Mouse (Mus musculus) lung, postnatal 10 days (tissue): ENCODE results near the gene Tfb1m.

Experiments used
- DNase-seq: peaks from one replicate; pipeline ENCODE4 v3.0.0; 2021

Tfb1m gene

DNA sequence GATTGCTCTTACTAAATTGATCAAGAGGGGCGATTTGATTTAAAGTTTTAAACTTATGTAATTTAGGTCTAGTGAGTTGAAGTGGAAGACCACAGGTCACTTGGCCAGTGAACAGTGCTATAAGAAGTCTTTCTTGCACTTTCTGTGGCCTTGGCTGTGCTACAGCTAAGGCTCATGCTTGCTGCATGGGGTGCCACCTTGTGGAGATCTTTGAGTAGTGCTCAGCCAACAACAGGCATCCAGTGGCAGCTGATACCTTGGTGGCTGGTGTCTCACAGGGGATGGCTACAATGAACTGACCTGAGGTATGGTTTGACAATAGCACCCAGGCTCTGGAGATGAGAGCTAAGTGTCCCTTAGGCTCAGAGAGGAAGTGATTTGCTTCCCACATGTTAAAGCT is 47.7 kb downstream of the Tfb1m start:
- DNase-seq = peak; percentile 69

DNA sequence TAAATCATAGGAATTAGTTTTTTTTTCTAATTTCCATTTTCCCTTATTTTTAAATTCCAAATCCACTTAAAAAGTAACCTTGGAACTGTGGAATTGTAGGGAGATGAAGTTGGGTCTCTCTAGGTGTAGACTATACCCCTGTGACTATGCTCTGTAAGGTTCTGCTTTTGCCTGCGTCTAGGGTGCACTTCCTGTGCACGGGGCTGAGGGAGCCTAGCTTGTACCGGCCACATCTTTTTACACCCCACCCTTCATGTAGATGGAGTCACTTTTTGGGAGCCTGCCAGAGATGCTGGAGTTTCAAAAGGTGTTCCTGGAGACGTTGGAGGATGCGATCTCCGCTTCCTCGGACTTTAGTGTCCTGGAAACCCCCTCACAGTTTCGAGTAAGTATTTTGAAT is 51.1 kb downstream of the Tfb1m start:
- DNase-seq = no peak

DNA sequence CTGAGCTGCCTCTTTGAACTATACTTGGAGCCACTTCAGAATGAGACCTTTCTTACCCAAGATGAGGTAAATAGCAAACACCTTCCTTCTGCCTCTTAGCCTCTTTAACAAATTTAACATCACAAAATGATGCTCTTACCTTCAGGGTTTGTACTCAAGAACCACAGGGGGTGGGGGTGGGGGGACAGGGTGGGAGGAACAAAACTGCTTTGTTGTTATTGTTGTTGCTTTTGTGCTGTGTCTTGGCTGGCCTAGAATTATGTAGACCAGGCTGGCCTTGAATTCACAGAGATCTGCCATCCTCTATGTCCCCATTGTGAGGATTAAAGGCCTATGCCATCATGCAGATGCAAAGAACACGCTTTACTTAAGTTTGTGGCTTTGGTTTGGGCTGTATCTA is 51.9 kb downstream of the Tfb1m start:
- no peak for DNase-seq

DNA sequence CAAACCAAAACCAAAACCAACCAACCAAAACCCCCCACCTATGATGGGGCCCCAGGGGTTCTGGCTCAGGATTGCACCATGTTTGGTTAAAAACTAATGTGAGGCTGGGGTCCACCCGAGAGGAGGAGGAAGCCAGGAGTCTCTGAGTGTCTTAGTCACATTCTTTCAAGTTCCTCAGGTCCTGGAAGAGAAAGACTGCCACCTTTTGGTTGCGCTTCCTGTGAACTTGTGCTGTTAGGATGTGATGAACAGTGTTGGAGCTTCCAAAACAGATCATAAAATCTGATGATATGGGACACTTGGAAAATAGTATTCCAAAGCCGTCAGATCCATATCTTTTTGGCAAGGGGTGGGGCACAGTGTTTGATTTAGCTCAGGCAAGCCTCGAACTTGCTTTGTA is 56.6 kb downstream of the Tfb1m start:
- no peak for DNase-seq

DNA sequence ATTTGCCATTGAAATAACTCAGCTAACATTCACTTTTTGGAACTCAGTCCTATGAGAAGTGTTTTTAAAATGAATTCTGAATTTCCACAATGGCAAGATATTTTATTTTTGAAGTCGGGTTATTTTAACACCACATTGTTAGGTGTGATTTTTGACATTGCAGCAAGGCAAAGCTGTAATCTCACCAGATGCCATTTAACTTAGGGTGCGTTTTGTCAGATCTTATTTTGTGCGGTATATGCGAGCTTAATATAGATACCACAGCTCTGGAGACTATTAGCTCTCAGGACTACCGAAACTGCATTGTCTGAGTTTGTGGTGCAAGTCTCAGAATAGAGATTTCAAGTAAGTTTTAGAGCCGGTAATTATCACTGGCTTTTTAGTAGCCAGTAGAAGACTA is 57.5 kb downstream of the Tfb1m start:
- no peak for DNase-seq

DNA sequence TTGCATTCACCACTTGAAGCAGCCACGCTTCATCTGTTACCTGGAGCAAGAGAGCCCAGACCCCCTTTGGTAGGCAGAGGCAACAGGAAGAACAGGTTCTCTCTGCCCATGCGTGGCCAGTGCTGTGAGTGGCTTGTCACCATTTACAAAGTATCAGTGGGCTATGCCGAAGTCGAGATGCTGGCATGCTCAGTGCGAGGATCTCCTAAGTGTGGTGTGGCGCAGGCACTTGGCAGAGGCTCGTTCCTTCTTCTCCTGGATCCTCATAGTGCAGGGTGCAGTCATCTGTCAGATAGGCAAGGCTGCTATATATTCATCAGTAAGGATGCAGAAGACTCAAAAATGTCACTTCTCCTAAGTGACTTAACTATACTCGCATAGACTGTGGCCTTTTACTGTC is 58.1 kb downstream of the Tfb1m start:
- DNase-seq = no peak

DNA sequence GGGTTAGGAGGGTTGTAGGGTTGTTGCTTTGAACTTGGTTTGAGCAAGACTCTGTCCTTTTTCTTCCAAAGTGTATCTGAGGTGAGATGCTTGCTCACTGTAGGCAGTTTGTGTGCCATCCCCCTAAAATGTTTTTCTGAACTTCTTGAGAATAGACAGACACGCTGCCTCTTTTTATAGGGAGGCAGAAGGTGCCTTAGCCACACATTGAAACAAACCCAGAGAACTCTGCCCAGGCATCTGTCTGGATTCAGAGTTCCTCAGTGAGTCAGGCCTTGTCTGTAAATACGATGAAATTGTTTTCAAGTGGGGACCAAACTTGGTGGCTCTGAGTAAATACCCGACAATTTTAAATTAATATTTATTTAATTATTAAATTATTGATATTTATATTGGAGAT is 59.0 kb downstream of the Tfb1m start:
- DNase-seq = no peak

DNA sequence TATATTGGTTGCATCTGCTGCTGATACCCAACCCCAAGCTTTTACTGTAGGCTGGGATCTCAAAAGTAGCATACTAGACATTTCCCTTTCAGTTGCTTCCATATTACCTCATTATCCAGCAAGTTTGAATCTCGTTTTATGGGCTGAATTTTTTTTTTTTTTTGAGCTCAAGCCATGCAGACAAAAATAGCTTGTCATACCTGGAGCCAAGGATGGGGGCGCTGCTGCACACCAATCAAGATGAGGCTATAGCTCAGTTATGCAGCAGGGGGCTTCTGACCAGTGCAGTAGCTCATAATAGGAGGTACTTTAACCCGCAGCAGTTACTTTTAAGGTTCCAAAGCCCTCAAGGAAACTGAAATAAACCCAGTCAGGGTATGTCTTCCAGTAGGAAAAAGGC is 59.5 kb downstream of the Tfb1m start:
- DNase-seq = peak; percentile 67

DNA sequence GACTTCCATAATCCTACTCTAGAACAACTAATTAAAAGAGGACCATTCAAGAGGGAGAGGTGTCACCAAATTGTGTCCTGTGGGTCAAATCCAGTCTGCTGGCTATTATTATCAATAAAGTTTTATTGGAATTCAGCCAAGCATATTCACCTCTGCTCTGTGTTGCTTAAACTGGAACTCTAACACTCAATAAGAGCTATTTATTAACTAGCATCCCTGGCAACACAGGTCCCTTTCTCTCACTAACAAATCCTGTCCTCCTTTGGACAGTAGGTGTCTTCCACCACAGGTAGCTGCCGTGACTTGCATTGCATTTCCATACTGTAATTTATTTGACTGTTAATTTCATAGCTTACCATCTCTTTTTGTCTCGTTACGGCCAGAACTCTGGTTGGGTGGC is 61.5 kb downstream of the Tfb1m start:
- DNase-seq = no peak

DNA sequence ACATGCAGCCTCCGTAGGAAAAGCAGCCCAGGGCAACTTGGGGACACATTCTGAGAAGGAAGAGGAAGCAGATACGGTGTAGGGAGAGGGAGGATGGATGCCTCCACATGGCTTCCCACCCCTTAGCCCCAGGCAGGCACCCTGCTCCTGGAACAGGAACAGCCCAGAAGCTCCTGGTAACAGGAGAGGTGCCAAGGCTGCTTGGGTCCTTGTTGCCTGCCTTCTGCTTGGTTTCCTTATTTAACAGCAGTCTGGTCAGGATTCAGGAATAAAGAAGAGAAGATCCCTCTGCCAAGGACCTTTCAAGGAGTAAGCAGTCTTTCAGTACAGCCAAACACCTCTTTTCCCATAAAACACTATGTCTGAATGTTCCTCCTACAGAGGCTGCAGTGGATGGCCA is 62.0 kb downstream of the Tfb1m start:
- DNase-seq = no peak

DNA sequence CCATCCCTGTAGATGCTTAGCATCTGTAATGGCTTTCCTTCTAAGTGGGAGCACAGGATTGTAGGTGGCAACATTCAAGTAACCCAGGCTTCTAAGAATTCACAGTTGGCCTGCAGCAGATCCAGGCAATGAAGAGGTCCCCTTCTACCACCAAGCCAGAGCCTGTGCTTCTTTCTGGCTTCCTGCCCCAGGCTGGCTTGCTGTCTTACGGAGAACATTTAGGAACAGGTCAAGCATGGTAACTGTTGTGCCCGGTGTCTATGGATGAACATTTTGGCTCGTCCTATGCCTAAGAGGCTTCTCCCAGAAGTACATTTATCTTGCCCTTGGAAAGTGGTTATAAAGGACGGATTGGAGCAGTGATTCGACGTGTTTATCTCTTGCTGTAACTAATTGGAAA is 65.9 kb downstream of the Tfb1m start:
- no peak for DNase-seq

DNA sequence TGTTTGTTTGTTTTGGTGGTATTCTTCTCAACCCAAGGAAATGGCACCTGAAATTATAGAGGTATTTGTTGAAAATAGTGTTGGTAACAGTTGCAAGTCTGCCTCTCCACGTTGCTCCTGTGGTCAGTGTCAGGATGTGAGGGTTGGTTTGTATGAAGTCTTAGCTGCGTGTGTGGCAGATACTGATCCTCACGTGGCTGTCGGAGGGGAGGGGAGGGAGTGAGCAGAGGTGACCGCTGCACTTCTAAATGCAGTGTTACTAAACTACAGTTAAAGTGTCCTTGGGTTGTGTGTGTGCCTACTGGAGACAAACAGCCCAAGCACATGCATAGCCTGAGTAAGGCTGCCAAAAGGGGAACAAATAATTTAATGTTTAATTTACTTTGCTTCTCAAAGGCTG is 66.5 kb downstream of the Tfb1m start:
- no peak for DNase-seq

DNA sequence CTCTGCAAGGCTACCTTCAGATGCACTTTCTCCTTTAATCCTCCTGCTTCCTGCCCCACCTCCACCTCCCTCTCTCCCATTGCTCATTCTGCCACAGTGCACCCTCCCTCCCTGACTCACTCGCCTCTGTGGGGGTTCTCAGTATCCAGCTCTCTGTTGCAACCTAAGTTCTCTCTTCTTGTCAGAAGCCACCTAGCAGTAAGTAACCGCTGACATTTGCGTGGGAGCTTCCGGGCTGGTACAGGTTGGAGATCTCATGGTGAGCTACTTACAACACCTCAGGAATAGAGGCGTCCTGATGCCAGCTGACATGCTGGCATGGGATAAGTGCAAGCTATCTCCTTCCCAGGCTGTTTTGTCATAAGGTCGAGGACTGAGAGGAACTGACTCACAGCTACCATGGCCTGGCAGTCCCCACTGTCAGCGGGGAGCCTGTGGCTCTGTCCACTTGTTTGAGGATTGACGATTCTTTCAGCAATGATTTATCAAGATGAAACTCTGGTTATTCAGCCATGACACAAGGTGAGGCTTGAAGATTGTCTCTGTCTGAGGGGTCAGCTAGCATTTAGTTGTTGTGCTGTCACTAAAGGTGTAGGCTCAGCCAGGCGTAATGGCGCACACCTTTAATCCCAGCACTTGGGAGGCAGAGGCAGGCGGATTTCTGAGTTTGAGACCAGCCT is 67.2 kb downstream of the Tfb1m start:
- DNase-seq = no peak

DNA sequence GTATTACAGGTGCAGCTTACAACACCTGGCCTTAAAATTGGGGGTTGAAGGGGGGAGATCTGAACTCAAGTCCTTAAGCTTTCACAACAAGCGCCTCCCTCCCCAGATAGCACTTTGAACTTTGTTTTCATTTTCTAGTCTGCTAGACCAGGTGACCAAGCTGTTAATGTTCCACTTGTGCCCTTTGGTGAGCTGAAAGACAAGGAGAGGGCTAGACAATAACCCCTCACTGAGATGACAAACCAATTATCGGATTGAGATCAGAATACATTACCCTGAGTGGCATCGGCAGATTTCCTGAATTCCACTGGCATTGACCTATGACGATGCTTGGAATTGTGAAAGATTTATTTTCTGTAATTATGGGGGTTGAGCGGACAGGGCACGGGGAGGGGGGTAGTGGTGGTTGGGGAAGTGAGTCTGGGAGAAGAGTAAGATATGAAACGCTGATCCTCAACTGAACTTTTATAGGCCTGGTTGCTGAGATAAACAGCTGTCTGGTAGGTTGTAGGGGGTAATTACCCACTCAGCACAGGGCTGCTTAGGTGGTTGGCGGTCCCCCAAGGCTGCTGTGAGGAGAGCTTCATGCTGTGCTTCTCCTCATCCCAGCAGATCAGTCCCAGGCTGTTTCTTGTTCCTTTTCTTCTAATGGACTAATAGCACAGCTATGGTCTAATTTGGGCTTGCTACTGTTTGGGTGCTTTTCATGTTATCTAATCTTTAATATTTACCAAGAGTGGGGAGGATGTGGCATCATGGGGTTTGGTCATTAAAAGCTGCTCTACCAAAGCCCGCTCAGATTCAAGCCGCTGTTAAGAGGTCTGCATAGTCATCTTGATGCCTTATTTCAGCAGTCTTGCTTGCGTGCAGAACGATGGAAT is 69.6 kb downstream of the Tfb1m start:
- no peak for DNase-seq

DNA sequence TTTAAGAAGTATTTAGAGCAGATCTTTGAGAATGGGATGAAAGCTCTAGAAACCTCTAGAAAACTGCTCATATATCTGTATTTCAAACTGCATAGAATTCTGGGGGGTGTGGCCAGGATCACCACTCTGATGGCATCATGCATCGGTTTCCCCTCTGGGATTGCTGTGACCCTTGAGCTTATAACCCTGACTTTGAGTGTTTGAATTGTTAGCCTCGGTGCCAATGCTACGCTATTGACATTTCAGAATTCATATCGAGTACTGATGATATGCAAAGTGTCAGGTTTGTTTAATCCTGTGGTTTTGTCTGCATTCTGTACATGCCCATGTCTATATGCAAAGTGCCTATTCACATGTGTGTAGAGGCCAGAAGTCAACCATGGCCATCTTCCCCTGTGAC is 70.4 kb downstream of the Tfb1m start:
- no peak for DNase-seq

DNA sequence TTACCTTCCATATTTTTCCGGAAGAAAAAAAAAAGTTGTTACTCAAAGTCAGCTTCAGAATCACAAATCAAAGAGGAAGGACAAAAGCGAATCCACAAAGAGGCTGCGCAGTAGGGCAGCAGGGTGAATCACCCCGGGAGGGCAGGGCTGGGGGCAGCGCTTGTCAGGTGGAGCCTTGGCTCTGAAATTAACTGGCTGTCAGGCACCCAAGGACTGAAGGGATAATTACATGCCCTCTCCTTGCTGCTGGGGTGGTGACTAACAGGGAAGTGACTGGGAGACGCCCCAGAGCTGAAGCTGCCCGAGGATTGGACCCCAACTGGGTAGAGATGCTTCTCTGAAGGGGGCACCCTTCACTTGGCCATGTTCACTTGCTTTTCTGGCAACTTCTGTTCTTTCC is 71.7 kb downstream of the Tfb1m start:
- no peak for DNase-seq

DNA sequence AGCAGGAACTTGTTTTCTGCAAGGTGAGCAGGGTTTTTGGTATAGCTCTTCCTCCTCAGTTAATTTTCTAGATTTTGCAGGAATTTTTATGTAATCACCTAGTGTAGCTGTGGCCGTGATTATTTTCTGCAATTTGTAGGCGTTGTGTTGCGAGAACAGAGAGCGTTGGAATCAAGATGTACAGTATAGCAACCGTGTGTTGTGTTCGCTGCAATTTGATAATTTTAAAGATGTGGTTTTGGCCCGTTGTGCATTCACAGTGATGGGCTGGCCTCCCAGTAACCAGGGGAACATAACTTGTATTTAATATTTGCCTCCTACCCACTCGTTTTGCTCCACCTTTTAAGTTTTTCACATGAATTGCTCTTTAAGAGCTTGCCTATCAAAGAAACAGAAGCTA is 74.5 kb downstream of the Tfb1m start:
- no peak for DNase-seq

DNA sequence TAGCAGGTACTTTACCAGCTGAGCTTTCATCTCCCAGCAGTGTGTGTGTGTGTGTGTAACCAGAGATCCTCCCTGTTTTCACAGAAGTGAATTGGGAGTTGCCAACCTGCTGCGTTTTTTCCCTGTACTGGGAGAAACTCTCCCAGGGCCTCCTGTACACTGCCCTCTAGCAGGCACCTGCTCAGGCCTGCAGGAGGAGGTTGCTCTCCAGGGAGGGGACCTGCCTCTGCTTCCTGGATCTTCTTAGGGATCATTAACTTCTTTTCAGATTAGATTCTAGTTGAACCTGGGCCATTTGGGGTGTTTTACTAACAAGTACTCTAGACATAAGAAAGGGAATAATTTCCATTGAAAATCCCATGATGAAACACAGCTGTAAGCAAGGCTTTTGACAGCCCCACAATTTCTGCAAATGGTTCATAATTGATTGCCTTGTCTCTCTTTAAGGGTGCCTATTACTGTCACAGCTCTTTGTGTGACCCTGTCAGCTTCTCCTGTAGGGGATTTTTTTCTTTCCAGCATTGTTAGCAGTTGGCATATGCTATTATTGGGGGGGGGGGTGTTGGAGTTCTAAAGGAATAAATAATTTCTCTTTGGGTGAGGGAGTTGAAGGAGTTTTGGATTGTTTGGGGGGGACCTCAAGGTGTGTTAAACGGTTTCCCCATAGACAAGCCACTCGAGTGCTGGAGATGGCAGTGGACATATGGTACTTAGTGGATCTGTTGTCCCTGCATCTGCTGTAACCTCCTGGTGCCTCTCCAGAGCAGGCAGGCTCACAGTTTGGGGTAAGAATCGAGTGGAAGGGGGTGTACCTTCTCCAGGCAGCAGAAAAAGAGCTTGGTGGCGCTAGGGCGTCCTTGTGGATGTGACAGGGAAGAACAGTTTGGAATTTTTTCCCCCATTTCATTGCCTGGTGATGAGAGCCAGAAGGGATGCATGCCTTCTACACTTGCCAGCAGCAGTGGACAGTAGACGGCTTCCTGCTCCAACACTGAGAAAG is 75.7 kb downstream of the Tfb1m start:
- DNase-seq = no peak

DNA sequence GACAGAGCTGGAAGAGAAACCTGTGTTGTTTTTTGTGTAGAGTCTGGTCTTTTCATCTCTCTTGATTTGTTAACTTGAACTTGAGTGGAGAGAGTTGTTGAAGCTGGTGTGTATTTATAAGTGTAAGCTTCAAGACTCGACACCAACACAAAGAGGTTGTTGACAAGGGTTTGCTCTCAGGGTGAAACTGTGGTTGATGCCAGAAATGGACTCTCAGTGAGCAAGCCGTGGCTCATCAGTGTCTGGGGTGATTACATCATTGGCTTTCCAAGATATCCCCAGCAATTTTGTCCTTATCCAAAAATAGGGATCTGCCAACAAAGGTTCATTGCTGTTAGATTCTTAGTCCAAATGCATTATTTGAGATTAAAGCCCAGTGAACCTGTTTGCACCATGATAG is 81.0 kb downstream of the Tfb1m start:
- DNase-seq = no peak

DNA sequence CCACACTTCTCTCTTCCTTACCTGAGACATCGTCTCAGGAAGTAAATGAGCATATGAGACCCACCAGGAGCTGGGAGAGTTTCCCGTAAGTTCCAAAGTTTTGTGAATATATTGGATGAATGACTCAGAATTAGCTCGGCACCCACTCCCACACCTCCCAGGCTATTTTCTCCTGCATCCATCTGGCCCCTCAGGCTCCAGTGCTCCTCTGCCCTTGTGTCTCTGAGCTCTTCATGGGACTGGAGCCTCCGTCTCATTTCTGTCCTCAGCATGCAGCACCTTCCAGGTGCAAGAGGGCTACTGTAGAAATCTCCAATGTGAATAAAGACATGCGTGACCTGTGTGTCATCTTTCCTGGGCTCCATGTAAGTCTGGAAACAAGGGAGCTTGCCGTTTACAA is 85.6 kb downstream of the Tfb1m start:
- DNase-seq = no peak
